Mouse (Mus musculus): ENCODE results near the gene Kif26a. TPM values are rescaled to one million over a fixed set of nuclear protein-coding genes. Genes with fewer than 3 reads are reported as not detected.
A peak's percentile ranks its signal among the peaks of the same experiment; 100 is the strongest.

Kif26a gene
- total RNA-seq, 2 experiments from 2014 or later = 4.2 to 4.5 TPM

DNA sequence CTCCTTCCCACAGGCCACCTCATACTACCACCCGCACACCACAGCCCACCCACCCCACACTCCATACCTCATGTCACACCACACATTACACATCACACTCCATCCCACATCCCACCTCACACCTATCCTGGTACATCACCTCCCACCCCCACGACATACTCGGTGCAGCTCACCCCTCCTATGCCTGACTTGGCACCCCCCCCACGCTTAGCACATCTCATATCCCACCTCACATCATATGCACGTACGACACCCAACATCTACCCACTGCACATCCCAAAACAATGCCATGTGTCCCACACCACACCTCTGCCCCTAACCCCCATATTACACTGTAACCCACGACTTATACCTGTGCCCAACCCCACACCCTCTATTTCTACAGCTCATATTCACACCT, 69.5 kb downstream of the Kif26a start:
- DNase-seq (ENCODE audit: low spot score in 2 of 2) = no peak

DNA sequence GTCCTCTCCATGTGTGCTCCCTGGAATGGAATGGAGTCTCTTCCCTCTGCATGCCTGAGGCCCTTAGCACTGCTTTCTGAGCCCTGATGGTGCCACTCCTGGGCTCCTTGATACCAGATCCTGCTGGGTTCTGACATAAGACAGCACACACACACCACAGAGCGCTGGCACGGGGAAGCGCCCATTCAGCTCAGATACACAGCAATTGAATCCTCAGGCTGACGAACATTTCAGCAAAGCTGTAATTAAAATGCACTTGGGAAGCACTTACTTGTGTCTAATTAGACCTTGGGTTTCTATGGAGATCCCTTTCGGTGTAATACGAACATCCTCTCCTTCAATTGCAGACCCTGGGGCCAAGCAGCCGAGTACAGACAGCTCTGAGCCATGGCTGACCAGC, 71.0 kb downstream of the Kif26a start:
- DNase-seq (ENCODE audit: low spot score in 2 of 2) = no peak

DNA sequence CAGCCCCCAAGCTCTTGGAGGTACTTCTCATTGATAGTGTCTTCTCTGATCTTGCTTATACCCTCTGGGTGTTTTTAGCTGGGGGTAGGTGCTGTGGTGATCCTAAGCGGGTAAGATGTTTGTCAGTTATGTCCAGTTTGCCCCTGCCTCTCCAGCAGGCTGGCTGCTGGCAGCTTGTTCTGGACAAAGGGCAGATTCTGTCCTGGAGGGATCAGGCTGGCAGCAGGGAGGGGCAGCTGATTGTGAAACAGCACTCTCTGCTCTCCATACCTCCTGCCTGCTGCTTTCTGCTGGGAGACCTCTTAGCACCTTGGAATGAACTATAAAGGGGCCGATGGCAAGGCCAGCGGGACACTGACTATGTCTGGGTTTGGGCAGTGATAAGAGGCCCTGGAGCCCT, 71.7 kb downstream of the Kif26a start:
- no peak for DNase-seq (ENCODE audit: low spot score in 2 of 2)

DNA sequence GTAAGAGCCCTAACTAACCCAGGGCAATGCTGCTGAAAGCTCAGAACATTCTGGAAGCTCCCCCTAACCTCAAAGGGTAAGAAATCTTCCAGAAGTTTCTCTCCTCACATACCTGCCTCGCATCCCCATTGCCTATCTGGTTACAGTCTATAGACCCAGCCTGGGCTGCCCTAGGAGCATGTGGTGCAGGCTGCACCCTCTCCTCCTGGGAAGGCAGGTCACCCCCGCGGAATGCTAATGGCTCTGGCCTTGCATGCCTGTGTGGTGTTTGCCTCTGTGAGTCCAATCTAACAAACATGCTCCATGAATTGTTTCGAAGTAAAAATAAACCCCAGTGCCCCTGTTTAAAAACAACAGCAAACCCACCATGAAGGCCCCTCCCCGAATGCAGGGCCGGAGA, 75.3 kb downstream of the Kif26a start:
- DNase-seq (ENCODE audit: low spot score in 2 of 2) = no peak

DNA sequence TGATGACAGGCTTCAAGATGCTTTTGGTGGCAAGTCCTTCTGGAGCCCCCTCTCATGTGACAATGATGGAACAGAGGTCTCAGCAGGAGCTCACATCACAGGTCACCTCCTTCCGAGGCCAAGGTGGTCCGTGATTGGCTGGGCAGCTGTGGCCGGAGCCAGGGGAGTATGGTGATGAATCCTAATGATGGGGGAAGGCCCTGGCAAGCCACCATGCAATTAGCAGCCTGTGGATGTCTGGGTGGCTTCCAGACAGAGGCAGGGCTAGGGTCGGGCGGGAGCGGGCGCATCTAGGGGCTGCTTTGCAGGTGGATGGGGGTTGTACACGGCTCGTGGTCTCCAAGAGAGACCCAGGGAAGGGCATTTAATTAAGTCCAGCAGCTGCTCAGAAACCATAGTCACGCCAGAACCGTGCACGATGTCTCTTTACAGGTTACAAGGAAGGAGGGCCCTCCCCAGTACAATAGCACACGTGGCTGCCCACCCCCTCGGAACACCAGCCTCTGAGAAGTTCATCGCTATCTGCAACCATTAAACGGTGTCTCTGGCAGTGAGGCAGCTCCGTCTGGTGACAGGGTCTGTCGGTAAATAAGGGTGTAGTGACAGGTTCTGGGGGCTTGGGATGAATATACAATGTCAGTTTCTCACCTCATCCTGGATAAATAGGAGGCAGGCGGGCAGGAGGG, 75.9 kb downstream of the Kif26a start:
- peak in 1 of 2 experiments; percentile 10 for DNase-seq (ENCODE audit: low spot score in 2 of 2)

DNA sequence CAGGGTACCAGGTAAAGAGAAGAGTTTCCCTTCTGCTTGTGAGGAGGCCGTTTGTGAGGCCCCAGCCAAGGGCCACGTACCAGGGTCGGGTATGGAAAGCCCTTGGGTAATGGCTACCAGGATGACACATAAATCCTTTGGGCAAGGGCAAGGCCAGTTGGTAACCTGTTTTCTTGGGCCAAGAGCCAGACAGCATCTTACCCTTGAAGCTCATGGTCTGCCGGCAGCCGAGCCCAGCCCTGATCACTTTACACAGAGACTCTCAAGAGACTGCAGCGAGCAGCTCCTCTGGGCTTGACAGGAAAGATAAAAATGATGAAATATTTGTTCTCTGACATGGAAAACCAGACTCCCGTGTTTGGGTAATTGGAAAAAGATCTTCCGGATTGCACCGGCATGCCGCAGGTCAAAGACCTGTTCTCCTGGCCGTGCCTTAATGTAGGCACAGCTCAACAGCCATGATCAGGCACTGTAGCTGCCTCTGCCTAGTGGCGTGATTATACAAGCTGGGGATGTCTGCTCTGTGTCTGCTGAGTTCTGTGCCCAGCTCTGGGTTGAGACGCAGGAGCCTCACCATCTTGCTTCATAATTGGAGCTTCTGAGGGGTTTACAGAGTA, 77.8 kb downstream of the Kif26a start:
- DNase-seq (ENCODE audit: low spot score in 2 of 2) = no peak

DNA sequence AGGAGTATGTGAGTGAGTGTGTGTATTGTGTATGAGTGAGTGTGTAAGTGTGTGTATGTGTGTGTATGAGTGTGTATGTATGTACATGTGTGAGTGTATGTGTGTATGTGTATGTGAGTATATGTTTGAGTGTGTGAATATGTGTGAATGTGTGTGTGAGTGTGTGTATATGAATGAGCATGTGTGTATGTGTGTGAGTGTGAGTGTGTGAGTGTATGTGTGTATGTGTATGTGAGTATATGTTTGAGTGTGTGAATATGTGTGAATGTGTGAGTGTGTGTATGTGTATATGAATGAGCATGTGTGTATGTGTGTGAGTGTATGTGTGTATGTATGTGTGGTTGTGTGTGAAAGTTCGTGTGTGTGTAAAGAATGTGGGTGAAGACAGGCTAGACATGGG, 80.2 kb downstream of the Kif26a start:
- DNase-seq (ENCODE audit: low spot score in 2 of 2) = no peak

DNA sequence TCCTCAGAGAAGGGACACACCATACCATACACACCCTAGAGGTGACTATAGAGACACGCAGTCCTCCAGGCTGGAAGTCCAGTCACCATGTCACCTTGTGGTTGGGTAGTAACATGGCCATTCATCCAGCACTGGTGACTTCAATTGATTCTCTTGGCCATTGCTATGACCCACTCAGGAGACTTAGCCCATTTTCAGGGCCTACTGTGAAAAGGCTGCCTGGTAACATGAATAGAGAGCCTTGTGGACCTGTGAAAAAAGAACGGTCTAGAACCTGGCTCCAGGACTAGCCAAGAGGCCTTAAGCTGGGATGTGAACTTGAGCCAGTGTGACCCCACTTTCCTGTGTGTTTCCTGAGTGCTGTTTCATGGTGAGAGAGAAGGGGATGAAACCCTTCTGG, 80.6 kb downstream of the Kif26a start:
- no peak for DNase-seq (ENCODE audit: low spot score in 2 of 2)

DNA sequence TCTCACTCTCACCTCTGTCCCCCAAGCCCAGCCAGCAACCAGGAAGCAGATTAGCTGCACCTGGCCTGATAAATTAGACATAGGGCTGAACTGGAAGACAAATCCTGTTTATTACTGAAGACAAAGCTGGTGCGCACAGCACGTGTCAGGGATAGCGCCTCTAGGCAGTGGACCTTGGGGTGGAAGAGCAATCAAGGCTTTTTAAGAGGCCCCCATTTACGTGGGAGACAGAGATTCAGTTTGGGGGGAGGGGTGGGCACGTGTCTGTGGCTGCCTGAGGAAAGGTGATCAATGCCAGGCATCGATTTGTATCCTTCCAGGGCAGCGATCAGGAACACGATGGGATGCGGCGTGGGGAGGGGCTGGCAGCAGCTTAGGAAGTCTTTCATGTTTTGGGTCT, 83.1 kb downstream of the Kif26a start:
- no peak for DNase-seq (ENCODE audit: low spot score in 2 of 2)

DNA sequence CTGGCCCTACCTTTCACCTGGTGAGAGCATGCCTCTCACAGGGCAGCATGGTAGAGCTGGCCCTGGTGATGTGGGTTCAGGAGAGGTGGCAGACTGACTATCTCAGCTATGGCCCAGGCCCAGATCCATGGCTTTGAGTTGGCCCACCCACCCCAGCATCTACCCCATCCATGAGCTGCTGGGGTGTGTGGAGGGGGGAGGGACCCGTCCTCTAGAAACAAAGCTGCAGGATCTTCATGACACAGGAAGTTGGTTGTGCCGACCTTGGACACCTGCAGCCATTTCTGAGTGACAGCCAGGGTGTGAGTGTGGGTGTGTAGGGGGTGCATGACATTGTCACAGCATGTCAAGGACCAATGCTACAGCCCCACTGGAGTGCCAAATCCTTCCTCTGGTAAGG, 84.2 kb downstream of the Kif26a start:
- DNase-seq (ENCODE audit: low spot score in 2 of 2) = no peak

Small RNA genes lying within 50 kb of the gene (microRNA-seq; reads per million reads assigned to microRNA genes)
- 69.1 to 85.0 reads per million in 2 experiments for gene Mir203
- gene Mir3073a = 0 reads per million in 2 experiments
- 0 reads per million in 2 experiments for gene Mir3073b

Other genes with a start within 250 kb of the Kif26a start
- 10 to 100 TPM; 58.8 to 67.3 TPM for gene Ppp1r13b, start 238.1 kb upstream of the Kif26a start, total RNA-seq (2021)
- 100 to 1,000 TPM; 353 to 384 TPM for gene Atp5mpl, start 179.2 kb upstream of the Kif26a start, total RNA-seq (2021)
- under 1 TPM; 0.26 to 0.33 TPM for gene Tdrd9, start 174.6 kb upstream of the Kif26a start, total RNA-seq (2021)
- gene Rd3l, start 164.9 kb upstream of the Kif26a start, total RNA-seq (2021) = under 1 TPM in 1 of 2 experiments, not detected in 1; 0.37 TPM
- gene Aspg, start 39.5 kb upstream of the Kif26a start, total RNA-seq (2021) = 1 to 10 TPM; 4.9 to 7.1 TPM